Mouse (Mus musculus) hindbrain, embryonic 11.5 days (tissue): ENCODE results near the gene Fto. TPM values are rescaled to one million over a fixed set of nuclear protein-coding genes. Genes with fewer than 3 reads are reported as not detected.

Experiments used
- ATAC-seq: fragments of 200-750 bp; cut with Nextera tagmentation; 2 replicates; pipeline ENCODE4 v1.8.0; 2017; ENCODE audit warnings: mild to moderate bottlenecking, moderate TSS enrichment, moderate library complexity; ENCODE audit not compliant: low FRiP score
- DNase-seq: peaks from one replicate; pipeline ENCODE4 v3.0.0-alpha.2; 2015; ENCODE audit warnings: low spot score
- H3K27ac ChIP-seq: fragments of 300-500 bp; sonication (generic); 2 replicates; pipeline ENCODE4 v1.5.1; 2014; ENCODE audit warnings: mild to moderate bottlenecking, low read depth, low read length
- H3K27me3 ChIP-seq: fragments of 300-500 bp; sonication (generic); 2 replicates; pipeline ENCODE4 v1.6.1; 2014; ENCODE audit warnings: mild to moderate bottlenecking, low read length, moderate library complexity, mixed read lengths; ENCODE audit not compliant: control insufficient read depth, insufficient read depth
- H3K36me3 ChIP-seq: fragments of 300-500 bp; sonication (generic); 2 replicates; pipeline ENCODE4 v1.6.1; 2014; ENCODE audit warnings: mild to moderate bottlenecking, low read length, moderate library complexity, mixed read lengths; ENCODE audit not compliant: control insufficient read depth, insufficient read depth
- H3K4me1 ChIP-seq: fragments of 300-500 bp; sonication (generic); replicated peaks from 2 replicates; pipeline ENCODE4 v1.6.1; 2014; ENCODE audit warnings: low read length, mixed read lengths; ENCODE audit not compliant: control insufficient read depth, insufficient read depth
- H3K4me2 ChIP-seq: fragments of 300-500 bp; sonication (generic); replicated peaks from 2 replicates; pipeline ENCODE4 v1.6.1; 2014; ENCODE audit warnings: mild to moderate bottlenecking, low read depth, low read length
- H3K4me3 ChIP-seq: fragments of 300-500 bp; sonication (generic); 2 replicates; pipeline ENCODE4 v1.5.1; 2014; ENCODE audit warnings: low read depth, low read length
- H3K9ac ChIP-seq: fragments of 300-500 bp; sonication (generic); 2 replicates; pipeline ENCODE4 v1.6.1; 2014; ENCODE audit warnings: low read depth, low read length
- H3K9me3 ChIP-seq: fragments of 300-500 bp; sonication (generic); 2 replicates; pipeline ENCODE4 v1.6.1; 2016; ENCODE audit warnings: low read length; ENCODE audit not compliant: control insufficient read depth
- WGBS: fragments of 180-500 bp; shearing (Covaris S2); extraction: QIAGEN DNeasy Blood & Tissue Kit; methylation state at CpG from one replicate; pipeline ENCODE4 v1.1.7; 2014; 5-methylcytosine and 5-hydroxymethylcytosine counted together
- polyA plus RNA-seq: library from polyadenylated mRNA; unstranded; fragments of >200 nt; fragmentation: Nextera tagmentation; extraction: Ambion mirVana; gene quantifications from 2 replicates; pipeline ENCODE4 v1.2.1, GENCODE M21; 2014

The Fto gene
- polyA plus RNA-seq, 1 experiment from 2014 or later: 94.7 TPM

- WGBS: 91% methylated on average over 11 of the region's 11 CpGs
Observed at GRCm38 (mm10) chr8:91584620-91585415, 271.5 kb downstream of the Fto start.

GRCm38 (mm10) chr8:91592436-91593105, 279.2 kb downstream of the Fto start:
- no peaks in the 10 kb centered on the region for H3K9me3 ChIP-seq
- no peak overlapping the region for H3K27ac ChIP-seq
- H3K4me3 ChIP-seq: no peak overlapping the region
- no peak overlapping the region for H3K4me2 ChIP-seq
- H3K27me3 ChIP-seq: no peaks in the 10 kb centered on the region
- no peak for ATAC-seq
- 38% methylated on average over 10 of the region's 10 CpGs for WGBS
- no peak overlapping the region for H3K9ac ChIP-seq
- H3K36me3 ChIP-seq: no peaks in the 10 kb centered on the region
- DNase-seq: no peak
- no peaks in the 10 kb centered on the region for H3K4me1 ChIP-seq

More at GRCm38 (mm10) chr8:91584620-91585415, 271.5 kb downstream of the Fto start:
- no peaks in the 10 kb centered on the region for H3K27me3 ChIP-seq
- no peaks in the 10 kb centered on the region for H3K36me3 ChIP-seq
- no peak overlapping the region for H3K27ac ChIP-seq
- no peak overlapping the region for H3K9ac ChIP-seq
- H3K4me2 ChIP-seq: no peak overlapping the region
- no peak overlapping the region for H3K4me3 ChIP-seq
- no peak for DNase-seq
- H3K4me1 ChIP-seq: no peaks in the 10 kb centered on the region
- H3K9me3 ChIP-seq: no peaks in the 10 kb centered on the region
- ATAC-seq: no peak

GRCm38 (mm10) chr8:91593202-91593781, 280.0 kb downstream of the Fto start:
- 63% methylated on average over 12 of the region's 12 CpGs for WGBS
- Histone ChIP-seq H3K4me1 (no peaks in the 10 kb centered on the region), H3K9me3 (no peaks in the 10 kb centered on the region), H3K4me2 (no peak overlapping the region), H3K9ac (no peak overlapping the region), H3K4me3 (no peak overlapping the region), H3K27ac (no peak overlapping the region), H3K36me3 (no peaks in the 10 kb centered on the region), H3K27me3 (no peaks in the 10 kb centered on the region)
- DNase-seq: no peak
- ATAC-seq: no peak

GRCm38 (mm10) chr8:91599349-91599837, 286.1 kb downstream of the Fto start:
- no peak for DNase-seq
- no peaks in the 10 kb centered on the region for H3K4me1 ChIP-seq
- 38% methylated on average over 14 of the region's 14 CpGs for WGBS
- H3K27ac ChIP-seq: no peak overlapping the region
- ATAC-seq: no peak
- H3K4me3 ChIP-seq: no peak overlapping the region
- H3K4me2 ChIP-seq: no peak overlapping the region
- no peaks in the 10 kb centered on the region for H3K27me3 ChIP-seq
- no peak overlapping the region for H3K9ac ChIP-seq
- no peaks in the 10 kb centered on the region for H3K36me3 ChIP-seq
- no peaks in the 10 kb centered on the region for H3K9me3 ChIP-seq

- DNase-seq: no peak
- no peak for ATAC-seq
- 94% methylated on average over 9 of the region's 9 CpGs for WGBS
- H3K4me2 ChIP-seq: no peak overlapping the region
- H3K9ac ChIP-seq: no peak overlapping the region
- H3K27me3 ChIP-seq: no peaks in the 10 kb centered on the region
- no peak overlapping the region for H3K4me3 ChIP-seq
- no peaks in the 10 kb centered on the region for H3K4me1 ChIP-seq
- no peak overlapping the region for H3K27ac ChIP-seq
- H3K36me3 ChIP-seq: no peaks in the 10 kb centered on the region
- H3K9me3 ChIP-seq: no peaks in the 10 kb centered on the region
Observed at GRCm38 (mm10) chr8:91603751-91604150, 290.4 kb downstream of the Fto start.

GRCm38 (mm10) chr8:91605901-91606300, 292.6 kb downstream of the Fto start:
- H3K9ac ChIP-seq: no peak overlapping the region
- no peak overlapping the region for H3K4me3 ChIP-seq
- 87% methylated on average over 8 of the region's 8 CpGs for WGBS
- no peaks in the 10 kb centered on the region for H3K36me3 ChIP-seq
- no peaks in the 10 kb centered on the region for H3K27me3 ChIP-seq
- ATAC-seq (no peak), DNase-seq (no peak)
- H3K4me1 ChIP-seq: 0 out of 2 replicates have a peak, but pooled peaks cover under 1% of the 10 kb centered on the region
- no peak overlapping the region for H3K4me2 ChIP-seq
- H3K27ac ChIP-seq: no peak overlapping the region
- no peaks in the 10 kb centered on the region for H3K9me3 ChIP-seq

- ATAC-seq (no peak), DNase-seq (no peak)
- 86% methylated on average over 5 of the region's 5 CpGs for WGBS
- Histone ChIP-seq H3K9me3 (no peaks in the 10 kb centered on the region), H3K4me3 (no peak overlapping the region), H3K4me1 (peaks cover 5% of the 10 kb centered on the region; the same call in 1 of the 2 replicates), H3K4me2 (no peak overlapping the region), H3K27ac (no peak overlapping the region), H3K9ac (no peak overlapping the region), H3K36me3 (no peaks in the 10 kb centered on the region), H3K27me3 (no peaks in the 10 kb centered on the region)
Observed at GRCm38 (mm10) chr8:91607091-91607490, 293.8 kb downstream of the Fto start.

- WGBS: 64% methylated on average over 7 of the region's 7 CpGs
- peak overlapping the region; percentile 52; the same call in 1 of the 2 replicates for H3K27ac ChIP-seq
Observed at GRCm38 (mm10) chr8:91611191-91611590, 297.9 kb downstream of the Fto start.

More at GRCm38 (mm10) chr8:91611191-91611590, 297.9 kb downstream of the Fto start:
- peaks cover 19% of the 10 kb centered on the region for H3K4me1 ChIP-seq
- no peak overlapping the region for H3K4me3 ChIP-seq
- no peaks in the 10 kb centered on the region for H3K36me3 ChIP-seq
- H3K4me2 ChIP-seq: no peak overlapping the region
- no peaks in the 10 kb centered on the region for H3K9me3 ChIP-seq
- DNase-seq (no peak), ATAC-seq (no peak)
- no peak overlapping the region for H3K9ac ChIP-seq
- H3K27me3 ChIP-seq: no peaks in the 10 kb centered on the region
